Mouse (Mus musculus) spleen, embryonic (tissue): ENCODE measurements around the gene Smug1.

ENCODE experiments used
- CTCF ChIA-PET: fragments of 350-600 bp; sonication (Branson Sonifier 250); formaldehyde crosslinking; loops from one replicate; lab custom pipeline; 2022; lab: Charles Lee

Smug1 gene

DNA sequence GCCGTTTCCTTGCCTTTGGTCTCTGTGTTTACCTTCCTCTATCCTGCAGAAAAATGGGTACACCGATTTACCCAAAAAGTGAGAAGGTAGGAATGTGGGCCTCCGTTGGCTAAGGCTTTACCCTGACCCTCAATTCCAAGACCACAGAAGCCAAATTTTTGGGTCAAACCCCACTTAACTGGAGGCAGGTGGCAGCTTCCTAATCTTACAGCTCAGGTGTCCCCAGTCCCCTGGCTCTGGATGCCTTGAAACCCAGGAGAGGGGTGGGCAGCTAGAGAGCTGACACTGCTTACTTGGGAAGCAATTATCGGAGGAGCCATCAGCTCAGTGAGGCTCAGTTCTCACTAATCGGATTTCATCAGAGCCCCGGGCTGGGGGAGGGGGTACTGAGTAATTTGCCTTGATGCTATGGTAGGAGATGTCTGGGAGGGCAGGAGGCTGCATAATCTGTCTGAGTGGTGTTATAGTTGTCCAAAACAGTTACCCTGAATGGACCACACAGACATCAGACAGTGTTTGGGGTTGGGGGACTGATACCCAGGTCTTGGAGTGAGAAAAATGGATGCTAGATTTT lies at the start of gene Smug1:
TSS of gene Smug1 (minus strand) at position 51 of the 574 bp plus-strand sequence.
- CTCF ChIA-PET, result no interaction called here

DNA sequence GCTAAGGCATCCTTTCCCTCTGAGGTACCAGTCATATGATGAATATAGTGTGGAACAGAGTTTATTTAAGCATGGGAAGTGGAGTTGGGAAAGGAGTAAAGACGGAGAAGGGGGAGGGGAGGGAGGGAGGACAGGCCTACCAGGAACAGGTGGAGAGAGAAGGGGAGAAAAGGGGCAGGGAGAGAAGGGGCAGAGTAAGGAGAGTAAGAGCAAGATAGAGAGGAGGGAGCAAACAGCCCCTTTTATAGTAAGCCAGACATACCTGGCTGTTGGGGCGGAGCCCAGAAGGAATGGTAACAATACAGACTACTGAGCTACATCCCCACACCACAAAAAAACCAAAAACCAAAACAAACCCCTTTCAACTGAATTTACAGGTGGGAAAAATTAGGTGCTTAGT lies 49.2 kb upstream of the Smug1 start:
- CTCF ChIA-PET, result no interaction called here

DNA sequence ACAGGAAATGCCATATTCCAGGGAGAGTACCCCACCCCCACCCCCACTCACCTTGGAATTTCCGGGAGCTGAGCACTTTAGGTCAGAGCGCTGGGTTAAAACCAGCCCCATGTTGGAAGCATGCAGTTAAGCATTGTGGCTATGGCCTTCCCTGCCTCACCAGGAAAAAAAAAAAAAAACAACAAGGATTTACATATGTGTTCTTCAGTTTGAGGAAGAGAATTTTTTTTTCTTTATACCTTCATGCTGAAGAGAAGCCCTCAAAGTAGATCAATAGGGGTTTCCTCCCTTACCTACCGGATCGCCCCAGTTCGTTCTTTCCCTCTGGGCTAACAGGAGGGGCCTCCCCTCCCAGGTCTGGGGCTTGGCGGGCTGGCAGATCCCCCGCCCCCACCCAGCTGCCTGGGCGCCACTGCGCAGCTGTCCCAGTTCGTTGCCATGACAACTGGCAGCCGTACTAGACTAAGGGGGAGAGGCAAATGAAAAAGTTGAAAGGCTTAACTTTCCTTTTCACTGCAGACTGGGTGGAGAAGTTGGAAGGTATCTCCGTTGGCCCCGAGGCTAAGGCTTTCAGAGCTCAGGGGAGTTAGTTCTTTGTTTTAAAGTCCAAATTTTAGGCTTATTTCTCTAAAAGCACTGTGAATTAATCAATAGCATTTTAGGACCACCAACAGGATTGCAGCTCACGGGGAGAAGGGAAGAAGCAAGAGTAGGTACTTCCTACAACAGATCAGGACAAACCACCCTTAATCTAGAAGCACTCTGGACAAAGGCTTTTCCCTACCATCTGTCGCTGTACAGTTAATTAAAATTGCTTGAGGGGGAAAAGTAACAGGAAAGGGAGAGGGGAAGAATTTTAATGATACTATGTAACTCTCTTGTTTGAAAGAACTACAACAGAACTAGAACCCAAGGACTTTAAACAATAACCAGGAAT lies 48.3 kb upstream of the Smug1 start:
- CTCF ChIA-PET, result interaction anchor here (0.6 to 0.7 kb wide), 2 partner anchors 16 to 35 kb away, joined by 3 to 7 read pairs; no protein-coding TSS in a partner anchor

DNA sequence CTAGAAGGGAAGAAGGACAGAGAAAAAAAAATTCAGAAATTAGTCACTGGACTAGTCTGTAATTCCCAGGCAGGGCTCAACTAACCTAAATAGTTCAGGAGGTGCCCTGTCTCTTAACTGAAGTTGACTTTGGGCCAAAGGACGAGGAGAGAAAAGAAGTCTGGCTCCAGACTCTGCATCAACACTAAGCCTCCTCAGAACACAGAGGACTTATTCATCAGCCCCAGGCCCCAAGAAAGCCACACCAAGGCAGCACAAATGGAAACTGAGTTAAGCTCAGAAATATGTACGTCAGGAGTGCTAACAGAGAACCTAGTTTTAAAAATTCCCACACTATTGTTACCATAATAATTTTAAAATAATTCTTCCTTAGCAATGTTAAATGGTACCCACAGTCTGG lies 47.3 kb upstream of the Smug1 start:
- CTCF ChIA-PET, result no interaction called here

DNA sequence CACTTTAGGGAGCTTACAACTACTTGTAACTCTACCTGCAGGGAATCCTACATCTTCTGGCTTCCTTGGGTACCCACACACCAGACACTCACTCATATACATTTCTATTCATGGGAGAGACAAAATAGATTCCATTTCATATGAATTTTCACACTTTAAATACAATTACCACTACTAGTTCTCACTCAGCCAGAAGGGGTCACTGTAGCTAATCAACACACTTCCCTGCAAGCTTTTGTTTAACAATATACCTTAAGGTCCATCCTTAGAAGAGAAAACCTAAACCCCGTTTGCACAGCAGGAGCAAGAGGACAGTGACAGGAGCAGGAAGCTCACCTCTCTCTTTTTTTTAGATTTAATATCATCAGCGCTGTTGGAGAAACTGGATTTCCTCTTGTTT lies 38.3 kb upstream of the Smug1 start:
- CTCF ChIA-PET, result no interaction called here

DNA sequence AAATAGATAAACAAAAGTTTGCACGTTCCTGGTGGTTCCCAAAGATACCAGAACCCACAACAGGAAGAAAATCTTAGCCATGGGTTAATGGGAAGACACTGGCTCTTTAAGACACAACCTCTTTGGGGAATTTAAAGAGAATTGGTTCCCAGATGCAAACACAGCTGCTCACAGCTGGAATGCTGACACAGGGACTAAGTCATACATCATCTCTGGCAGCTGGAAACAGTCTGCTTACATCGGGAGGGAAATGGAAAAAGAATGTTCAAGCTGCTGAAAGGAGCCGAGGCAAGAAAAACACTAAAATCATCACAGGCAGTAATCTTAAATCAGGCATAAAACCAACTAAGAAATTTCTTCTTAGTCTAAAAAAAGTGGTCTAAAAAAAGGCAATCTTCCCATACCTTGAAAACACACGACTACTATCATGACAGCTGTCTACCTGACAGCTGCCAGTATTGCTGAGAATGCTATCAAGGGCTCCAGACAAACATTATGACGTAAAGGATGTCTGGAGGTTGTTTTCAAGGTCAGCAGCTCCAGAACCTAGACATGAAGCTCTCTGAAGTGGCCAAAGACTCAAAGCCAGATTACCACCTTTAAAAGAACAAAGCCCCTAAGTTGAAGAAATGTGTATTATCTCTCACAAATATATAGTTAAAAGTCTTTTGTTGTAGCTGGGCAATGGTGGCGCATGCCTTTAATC lies 35.3 kb upstream of the Smug1 start:
- CTCF ChIA-PET, result no interaction called here

DNA sequence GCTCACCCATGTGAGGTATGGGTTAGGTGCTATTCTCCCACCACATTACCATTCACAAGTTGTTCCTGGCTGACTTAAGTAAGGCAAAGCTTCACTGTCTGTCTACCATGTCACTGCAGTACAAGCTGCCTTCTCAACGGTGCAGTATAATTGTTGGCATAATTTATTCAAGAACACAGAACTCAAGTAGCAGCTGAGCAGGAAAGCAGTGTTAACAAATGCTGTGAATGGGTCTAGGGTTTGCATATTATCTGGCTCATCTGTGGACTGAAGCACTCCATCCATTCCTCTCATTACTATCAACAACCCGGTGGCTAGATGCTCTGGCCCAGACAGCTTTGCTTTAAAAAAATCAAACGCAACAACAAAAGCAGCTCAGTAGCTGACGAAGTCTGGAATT lies 30.9 kb upstream of the Smug1 start:
- CTCF ChIA-PET, result no interaction called here

DNA sequence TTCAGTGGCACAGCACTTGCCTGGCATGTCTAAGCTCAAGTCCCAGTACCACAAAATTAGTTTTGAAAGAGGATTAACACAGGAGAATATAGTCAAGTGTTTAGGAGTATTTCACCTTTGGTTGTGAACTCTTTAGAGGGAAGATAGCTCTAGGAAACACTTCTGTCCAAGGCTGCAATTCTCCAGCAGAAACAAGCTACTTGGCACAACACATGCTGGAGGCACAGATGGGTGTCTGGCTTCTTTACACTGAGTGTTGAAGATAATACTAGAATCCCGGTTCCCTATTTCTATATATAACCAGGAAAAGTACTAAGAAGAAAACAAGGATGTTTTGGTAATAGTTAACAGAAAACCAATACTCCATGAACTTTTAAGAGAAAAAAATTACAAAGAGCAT lies 29.9 kb upstream of the Smug1 start:
- CTCF ChIA-PET, result no interaction called here

DNA sequence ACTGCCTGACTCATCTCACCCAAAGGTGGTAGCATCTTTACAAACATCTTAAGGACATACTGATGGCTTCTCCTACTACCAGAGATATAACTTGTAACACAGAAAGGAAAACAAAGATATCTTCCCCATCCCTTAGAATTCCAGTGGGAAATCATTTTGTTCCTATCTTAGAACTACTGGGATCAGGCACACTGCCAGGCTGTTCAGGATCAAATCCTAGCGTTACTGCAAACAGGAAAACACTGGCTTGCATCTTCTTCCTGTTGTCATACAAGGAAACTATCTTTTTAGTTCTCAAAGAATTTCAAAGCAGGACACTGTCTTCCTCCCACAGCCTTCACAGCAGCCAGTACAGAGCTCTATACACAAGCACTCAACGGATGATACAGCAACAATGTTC lies 26.7 kb upstream of the Smug1 start:
- CTCF ChIA-PET, result no interaction called here

DNA sequence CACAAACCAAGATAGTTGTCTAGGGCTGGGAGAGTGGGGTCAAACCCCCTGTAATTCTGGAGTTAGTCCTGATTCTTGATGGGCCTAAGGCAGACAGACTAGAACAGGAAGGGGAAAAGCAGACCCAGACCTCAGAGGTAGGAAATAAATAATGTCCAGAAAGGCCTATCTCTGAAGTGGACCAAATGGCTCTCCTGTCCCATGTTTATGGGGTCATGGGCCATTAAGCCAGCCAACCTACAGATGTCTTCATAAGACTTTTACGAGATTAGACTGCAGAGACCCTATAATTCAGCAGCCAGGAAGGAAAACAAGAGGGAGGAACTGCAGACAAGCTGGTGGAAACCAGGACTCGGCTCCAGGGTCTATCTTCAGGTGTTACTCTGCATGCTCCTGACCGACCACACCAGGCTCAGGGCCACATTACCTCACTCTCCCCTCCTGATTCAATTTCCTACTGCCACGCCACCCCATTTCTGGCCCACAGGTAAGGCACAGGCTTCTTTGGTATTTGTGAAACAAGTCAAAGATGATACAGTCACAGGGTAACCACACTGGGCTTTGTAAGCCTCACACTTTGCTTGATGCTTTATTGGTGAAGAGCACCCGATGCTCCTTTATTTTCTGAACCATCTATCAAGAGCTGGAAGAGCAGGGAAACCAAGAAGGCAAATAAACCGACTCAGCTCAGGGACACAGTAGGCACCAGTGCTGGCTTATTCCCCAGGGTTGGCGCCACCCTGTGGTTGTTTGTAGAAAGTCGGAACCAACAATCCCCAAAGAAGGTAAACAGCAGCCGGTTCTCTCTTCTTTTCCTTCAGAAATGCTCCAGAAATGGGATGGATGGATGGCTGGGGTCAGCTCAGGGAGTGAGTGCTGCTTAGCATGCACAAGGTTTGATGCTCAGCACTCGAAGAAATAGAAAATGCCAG lies 23.9 kb upstream of the Smug1 start:
- CTCF ChIA-PET, result no interaction called here

DNA sequence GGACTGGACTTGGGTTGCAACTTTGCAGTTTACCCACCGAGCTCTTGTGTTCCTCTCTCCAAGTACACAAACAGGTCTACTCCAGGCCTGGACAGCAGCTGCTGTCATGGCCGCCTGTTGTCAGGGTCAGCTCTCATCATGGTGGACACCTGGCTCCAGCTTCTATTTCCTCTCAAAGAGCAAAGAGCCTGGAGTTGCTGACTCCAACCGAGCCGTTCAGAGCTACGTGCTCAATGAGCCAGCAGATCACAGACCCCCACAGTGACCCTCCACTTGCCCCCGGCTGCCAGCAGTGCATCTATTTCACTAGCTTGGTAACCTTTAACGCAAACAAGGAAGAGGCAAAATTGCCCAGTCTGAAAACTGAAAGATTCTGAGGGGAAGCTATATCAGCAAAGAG lies 23.2 kb upstream of the Smug1 start:
- CTCF ChIA-PET, result interaction anchor here (0.5 kb wide), 1 partner anchor 115 kb away, joined by 7 read pairs; no protein-coding TSS in a partner anchor

DNA sequence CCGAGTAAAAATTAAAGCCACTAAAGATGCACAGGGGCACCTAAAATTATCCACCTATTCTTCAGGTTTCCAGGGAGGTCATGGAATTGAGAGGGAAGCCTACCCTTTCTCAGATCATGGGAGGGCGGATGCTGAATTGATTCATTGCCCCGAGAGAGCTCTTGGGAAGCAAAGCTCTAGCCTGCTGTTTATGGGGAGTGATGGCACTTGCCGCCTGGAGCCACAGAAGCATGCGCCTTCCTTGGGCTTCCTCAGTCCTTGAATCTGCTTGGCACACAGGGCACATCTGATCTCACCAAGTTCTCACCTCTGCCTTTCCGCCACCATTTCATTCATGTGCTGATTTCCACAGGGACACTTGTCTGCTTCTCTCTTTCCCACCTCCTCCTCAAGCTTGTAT lies 20.9 kb upstream of the Smug1 start:
- CTCF ChIA-PET, result no interaction called here

DNA sequence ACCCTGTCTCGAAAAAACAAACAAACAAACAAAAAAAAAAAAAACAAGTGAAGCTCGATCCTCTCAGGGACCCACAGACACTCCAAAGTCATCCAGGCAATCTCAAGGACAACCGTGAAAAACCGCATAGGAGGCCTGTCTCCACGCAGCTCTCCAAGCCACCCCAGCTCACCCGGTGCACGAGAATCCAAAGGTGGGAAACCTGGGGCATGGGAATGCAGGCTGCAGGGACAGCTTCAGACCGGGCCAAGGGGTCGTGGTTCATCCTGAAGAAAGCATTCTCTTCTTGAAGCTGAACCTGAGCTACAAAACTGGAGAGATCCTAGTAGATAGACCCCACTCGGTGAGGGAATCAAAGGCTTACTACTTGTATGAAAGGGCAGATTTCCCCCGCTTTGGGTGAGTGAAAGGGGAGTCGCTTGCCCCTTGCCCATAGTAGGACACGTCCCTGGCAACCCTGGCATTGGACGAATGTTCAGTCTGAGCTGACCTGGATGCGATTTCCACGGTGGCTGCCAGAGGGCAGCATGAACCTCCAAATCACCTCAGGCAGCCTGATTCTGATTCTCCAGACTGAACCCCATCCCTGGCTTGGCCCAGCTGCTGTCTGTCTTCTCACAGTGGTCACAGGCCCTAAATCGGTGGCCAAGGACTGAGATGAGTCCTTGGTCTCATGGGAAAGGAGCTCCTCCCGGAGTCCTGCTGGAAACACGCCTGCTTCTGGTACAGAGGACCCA lies 18.7 kb upstream of the Smug1 start:
- CTCF ChIA-PET, result interaction anchor here (0.7 to 1.6 kb wide), 2 partner anchors 13 to 21 kb away, joined by 3 to 4 read pairs; no protein-coding TSS in a partner anchor

DNA sequence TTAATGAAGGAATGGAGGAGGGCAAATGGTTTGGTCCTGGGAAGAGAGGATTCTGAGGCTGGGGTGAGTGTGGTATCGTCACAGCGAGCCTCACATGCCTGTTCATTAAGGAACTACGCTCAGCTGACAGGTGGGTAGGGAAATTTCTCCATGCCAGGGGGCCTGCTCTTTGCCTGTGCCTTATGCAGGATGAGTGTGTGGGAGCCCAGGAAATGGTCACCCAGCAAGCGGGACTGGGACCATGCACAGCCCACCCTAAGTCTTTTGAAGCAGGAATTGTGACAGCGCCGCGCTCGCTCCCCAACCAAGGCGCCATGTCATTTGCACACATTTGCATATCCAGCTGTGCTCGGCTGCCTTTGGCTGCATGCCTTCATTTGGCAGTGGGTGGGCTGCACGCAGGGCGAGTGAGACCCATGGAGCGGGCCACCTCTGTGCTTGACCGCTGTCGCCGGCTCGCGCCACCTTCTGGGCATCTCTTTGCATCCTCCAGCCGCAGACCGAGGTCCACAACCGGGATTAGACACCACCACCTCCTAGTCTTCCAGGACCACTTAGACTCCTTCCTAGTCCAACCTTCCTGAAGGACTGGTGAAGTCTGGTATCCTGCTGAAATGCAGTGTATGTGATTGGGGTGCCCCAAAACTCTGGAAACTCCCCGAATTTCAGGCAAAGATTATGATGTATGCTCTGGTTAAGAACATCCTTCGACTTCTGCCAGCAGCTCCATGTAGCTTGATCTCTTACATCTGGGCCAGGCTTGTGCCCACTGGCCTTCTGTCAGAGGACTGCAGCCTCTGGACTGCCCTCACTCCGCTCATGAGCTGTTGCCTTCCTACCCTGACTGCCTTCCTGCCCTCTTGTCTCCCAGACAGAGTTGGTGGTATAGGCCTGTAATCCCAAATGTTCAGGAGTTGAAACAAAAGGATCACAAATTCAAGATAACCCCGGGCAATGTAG lies 17.0 kb upstream of the Smug1 start:
- CTCF ChIA-PET, result interaction anchor here (0.5 to 1.1 kb wide), 4 partner anchors 11 to 153 kb away, joined by 3 to 16 read pairs (median 4); no protein-coding TSS in a partner anchor

DNA sequence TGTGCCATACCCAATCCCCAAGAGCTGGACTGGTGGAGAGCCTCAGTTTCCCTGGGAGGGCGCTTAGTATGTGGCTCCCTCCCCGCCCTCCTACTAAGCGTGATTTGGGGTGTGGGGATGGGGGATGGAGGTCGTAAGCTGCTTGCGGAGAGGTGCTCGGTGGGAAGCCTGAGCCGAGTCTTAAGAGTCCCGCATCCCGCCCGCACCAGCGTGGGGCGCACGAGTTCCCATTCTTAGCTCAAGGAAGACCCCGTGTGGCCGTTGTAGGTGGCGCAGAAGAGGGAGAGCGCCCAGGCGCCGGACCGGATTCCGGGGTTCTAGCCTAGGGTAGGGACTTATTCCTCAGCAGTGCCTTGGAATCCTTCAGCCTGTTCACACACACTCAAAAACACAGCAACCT lies 16.2 kb upstream of the Smug1 start:
- CTCF ChIA-PET, result interaction anchor here (0.5 to 1.1 kb wide), 4 partner anchors 10 to 152 kb away, joined by 3 to 16 read pairs (median 4); no protein-coding TSS in a partner anchor

DNA sequence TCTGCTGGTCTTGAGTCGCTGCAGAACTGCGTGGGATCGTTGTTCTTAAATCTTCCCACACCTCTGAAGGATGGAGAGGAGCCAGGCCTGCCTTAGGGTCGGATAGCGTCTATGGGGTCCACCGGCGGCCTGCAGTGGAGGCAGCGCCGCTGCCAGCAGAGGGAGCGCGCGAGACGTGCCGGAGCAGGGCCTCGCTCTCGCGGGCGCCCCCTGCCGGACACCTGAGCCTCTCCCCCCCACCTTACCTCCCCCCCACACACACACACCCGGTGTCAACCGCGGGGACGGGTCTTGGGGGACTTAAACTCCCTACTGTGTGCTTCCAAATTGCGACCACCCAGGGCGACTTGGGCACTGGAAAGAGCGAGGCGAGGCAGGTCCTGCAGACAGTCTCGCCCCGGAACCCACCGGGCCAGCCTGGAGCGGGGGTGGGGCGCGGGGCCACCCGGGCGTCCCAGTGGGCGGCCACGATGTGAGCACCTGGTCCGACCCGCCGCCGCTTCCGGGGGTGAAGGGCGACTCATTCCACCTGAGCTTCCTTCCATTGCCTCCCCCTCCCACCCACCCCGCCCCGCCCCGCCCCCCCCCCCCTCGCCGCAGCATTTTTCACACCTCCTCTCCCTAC lies 15.4 kb upstream of the Smug1 start:
- CTCF ChIA-PET, result interaction anchor here (0.6 to 0.8 kb wide), 3 partner anchors 17 to 154 kb away, joined by 3 to 7 read pairs (median 3); no protein-coding TSS in a partner anchor

DNA sequence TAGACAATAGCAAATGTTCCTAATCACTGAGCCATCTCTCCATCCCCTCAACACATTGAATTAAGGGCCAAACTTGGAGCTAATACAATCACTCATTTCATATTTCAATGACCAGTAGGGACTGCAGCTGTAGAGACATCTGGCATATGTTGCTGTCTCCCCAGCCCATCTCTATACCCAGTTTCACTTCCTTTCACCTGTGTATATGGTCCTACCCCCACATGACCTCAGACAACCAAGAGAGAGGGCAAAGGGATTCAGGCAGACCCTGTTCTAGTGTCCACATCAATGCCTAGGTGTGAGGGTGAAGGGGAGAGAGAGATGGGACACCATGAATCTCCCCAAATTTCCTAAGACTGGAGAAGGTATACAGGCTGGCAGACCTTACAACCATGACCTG lies 13.5 kb upstream of the Smug1 start:
- CTCF ChIA-PET, result interaction anchor here (1.5 kb wide), 1 partner anchor 10 kb away, joined by 3 read pairs; no protein-coding TSS in a partner anchor

DNA sequence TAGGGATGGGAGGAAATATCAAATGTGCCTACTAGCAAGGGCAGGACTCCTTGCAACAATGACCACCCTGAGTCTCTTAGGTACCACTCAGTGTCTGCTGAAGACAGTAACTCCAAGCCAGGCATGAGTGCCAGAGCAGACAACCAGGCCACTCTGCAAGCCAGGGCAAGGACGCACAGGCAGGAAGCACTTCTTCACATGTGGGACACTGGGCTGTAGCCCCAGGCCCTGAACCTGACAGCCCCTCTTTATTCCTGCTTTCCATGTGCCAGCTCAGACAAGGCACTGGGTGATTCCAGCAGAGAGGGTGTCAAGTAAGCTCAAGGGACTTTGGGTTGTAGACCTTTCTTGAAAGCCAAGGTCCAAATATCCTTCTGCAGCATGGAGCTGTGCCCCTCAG lies 11.9 kb upstream of the Smug1 start:
- CTCF ChIA-PET, result interaction anchor here (1.5 kb wide), 1 partner anchor 8 kb away, joined by 3 read pairs; no protein-coding TSS in a partner anchor
